Mouse (Mus musculus): Measurements from ENCODE around the gene Osbpl11. TPM values are rescaled to one million over a fixed set of nuclear protein-coding genes. Genes with fewer than 3 reads are reported as not detected.
"Not testable (repeated sequence)": the region's sequence is repeated elsewhere in the genome, so short reads cannot be mapped to it uniquely, and the experiment has no call there.

Osbpl11 gene
- 46.1 and 59.0 TPM in 2 replicates for total RNA-seq (2021)
- long read RNA-seq, experiment 1, full-length matches to known transcripts = 38 of 59 reads
- long read RNA-seq, experiment 1, partial matches to known transcripts = 8 of 59 reads
- long read RNA-seq, experiment 1, other reads (novel, unspliced or antisense) = 13 of 59 reads
- long read RNA-seq, experiment 2, full-length matches to known transcripts = 35 of 53 reads
- long read RNA-seq, experiment 2, partial matches to known transcripts = 10 of 53 reads
- long read RNA-seq, experiment 2, other reads (novel, unspliced or antisense) = 8 of 53 reads

DNA sequence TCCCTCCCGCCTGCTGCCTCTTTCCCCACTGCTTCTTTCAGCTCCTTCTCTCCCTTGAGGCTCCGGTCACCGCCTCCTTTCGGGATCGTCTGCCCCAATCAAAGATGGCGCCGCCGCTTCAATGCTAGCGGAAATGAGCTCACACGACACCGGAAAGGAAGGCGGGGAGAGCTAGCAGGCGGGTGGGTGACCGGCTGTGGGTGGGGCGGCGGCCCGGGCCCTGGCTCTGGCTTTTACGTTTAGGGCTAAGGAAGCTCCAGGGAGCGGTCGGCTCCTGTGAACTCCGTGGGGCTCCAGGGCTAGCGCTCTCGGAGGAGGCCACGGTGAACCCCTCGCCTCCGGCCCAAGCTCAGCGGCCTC is at the start of gene Osbpl11:
Gene Osbpl11 (plus strand): TSS at position 171 of the 360 bp plus-strand sequence.
- peak; percentile 98 for DNase-seq

GRCm38 (mm10) chr16:33135167-33135566 is 49.7 kb upstream of the Osbpl11 start:
- DNase-seq = no peak

DNA sequence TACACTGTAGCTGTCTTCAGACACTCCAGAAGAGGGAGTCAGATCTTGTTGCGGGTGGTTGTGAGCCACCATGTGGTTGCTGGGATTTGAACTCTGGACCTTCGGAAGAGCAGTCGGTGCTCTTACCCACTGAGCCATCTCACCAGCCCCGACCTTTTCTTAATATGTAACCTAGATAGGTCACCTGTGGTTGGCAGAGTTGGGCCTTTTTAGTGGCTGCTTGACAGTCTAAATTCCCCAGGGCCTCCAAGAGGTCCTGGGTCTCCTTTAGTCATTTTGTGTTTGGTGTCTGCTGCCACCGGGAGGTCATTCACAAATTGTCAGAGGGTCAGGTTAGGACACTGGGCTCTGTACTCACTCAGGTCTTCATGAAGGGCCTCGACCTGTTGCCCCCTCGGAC is 45.8 kb upstream of the Osbpl11 start:
- not testable (repeated sequence) for DNase-seq

GRCm38 (mm10) chr16:33141758-33142280 is 43.1 kb upstream of the Osbpl11 start:
- DNase-seq = no peak

DNA sequence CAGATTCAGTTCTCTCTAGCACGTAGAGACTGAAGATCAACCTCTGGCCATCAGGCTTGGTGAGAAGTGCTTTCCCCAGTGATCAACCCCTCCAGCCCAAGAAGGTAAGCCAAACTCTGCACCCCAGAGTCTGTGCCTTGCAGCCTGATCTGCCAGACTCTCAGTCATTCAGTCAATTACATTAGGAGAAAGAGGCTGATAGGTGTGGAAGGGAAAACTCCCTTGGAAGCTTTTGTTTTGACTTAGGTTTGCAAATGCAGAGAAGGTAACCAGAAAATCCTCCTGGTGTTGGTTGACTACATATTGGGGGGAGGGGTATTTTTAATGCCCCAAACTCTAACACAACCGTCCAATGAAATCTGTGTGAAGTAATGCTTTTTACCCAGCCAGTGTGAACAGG is 41.4 kb upstream of the Osbpl11 start:
- no peak for DNase-seq

GRCm38 (mm10) chr16:33146185-33146584 is 38.7 kb upstream of the Osbpl11 start:
- DNase-seq = no peak

GRCm38 (mm10) chr16:33148135-33148534 is 36.7 kb upstream of the Osbpl11 start:
- DNase-seq = no peak

GRCm38 (mm10) chr16:33150875-33151274 is 34.0 kb upstream of the Osbpl11 start:
- DNase-seq = not testable (repeated sequence)

DNA sequence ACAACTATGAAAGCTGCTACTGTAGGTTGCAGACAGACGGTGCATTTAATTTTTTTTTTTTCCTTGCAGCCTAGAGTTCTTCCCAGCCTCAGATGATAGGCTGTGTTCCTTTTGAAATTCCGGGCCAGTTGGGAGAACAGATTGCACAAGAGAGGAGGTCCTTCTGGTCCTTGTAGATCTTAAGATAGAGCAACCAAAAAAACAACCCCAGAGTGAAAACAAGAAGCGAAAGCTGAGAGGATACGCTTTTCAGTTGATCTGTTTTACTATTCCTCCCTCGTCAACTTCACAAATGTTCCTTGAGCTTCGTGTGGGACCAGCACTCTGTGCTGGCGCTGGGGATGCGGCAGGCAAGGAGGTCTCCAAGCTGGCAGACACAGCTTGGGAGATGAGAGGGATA is 33.3 kb upstream of the Osbpl11 start:
- no peak for DNase-seq

GRCm38 (mm10) chr16:33154992-33155391 is 29.9 kb upstream of the Osbpl11 start:
- DNase-seq = peak; percentile 46

GRCm38 (mm10) chr16:33158006-33158405 is 26.9 kb upstream of the Osbpl11 start:
- no peak for DNase-seq

- no peak for DNase-seq
Observed at GRCm38 (mm10) chr16:33158590-33159071, 26.2 kb upstream of the Osbpl11 start.

DNA sequence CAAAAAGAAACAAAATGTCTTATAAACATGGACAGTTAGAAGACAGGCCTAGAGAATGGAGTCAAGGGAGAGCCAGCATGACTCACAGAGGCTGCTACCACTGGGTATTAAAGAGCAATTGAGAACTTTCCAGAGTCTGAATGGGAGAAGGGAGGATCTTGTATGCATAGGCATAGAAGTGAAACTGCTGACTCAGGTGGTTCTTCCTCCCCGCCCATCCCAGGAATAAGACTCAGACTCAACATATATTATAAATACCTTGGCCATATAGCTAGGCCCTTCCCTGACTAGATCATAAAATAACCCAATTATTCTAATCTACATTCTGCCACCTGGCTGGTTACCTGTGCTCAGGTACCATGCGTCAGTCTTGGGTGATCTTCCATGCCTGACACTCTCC is 25.5 kb upstream of the Osbpl11 start:
- DNase-seq = no peak

DNA sequence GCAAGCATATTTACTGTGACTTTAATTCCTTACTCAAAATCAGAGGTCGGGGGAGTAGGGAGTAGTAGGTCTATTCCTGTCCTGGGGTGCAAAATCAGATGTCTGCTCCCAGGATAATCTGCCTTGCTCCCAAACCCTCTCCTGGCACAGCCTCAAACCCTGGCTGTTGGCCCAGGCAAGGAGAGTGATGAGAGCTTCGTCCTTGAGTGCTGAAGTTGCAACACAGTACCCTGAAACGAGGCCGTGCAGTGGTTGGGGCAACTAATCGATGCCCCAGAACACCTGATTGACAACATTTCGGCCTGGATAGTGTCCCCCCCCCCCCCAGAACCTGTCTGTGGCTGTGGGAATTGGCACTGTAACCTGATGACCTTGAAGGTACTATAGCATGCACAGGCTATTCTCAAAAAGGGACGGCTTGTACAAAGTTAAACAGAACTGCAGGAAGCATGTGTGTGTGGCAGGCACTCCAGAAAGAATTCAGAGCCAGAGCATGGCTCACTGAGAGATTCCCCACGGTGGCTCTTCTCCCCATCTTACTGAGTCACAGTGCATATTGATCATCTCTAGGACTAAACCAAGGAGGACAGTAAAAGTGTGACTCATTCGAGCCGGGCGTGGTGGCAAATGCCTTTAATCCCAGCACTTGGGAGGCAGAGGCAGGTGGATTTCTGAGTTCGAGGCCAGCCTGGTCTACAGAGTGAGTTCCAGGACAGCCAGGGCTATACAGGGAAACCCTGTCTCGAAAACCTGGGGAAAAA is 21.4 kb upstream of the Osbpl11 start:
- peak; percentile 90 for DNase-seq

DNA sequence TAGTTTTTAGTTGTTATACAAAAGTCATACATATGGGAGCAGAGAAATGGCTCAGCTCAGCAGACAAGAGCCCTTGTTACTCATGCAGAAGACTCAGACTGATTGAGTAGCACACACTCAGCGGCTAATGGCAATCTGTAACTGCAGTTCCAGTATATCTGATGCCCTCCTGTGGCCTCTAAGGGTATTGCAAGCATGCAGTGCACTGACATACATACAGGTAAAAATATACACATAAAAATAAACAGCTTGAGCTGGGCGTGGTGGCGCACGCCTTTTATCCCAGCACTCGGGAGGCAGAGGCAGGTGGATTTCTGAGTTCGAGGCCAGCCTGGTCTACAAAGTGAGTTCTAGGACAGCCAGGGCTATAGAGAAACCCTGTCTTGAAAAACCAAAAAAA is 18.6 kb upstream of the Osbpl11 start:
- DNase-seq = peak; percentile 66

GRCm38 (mm10) chr16:33167537-33167936 is 17.3 kb upstream of the Osbpl11 start:
- no peak for DNase-seq

DNA sequence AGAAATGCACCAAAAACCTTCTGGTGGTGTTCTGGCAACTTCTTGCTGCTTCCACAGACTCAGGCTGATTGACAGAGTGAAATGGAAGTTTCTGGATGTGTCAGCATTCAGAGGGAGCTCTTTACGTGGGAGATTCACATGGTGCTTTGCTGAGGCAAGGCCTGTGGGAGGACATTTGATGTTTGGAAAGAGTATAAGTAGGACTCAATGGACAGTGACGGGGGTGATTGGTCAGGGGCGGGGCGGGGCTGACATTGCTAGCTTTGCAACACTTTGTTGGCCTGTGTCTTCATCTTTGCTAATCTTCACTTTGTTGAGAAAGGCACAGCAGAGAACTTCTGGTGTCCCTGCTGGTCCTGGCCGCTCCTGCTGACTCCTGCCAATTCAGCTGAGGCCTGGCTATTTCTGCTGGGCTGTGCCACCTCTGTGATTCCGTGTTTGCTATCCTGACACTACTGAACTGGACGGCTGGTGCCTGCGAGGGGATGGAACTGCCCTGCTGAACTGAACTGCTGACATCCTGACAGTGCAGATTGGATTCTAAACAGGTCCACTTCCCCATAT is 15.3 kb upstream of the Osbpl11 start:
- peak; percentile 46 for DNase-seq

GRCm38 (mm10) chr16:33170716-33171587 is 13.9 kb upstream of the Osbpl11 start:
- no peak for DNase-seq

DNA sequence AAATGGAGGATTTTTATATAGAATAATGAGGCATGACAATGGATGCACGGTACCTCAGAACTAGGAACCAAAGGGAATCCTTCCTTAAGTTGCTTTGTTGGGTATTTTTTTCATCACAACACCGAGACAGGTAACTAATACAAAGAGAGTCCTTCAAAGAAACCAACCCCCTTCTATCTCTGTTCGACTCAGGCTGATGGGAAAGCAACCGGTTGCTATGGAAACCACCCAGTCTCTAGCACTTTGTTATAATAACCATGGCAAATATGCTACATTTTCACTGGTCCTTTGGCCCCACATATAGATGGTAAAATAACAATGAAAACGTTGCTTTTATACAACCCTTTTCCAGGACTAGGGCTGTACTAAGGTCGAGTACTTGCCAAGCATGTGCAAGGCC is 13.1 kb upstream of the Osbpl11 start:
- no peak for DNase-seq

- peak; percentile 59 for DNase-seq
Observed at GRCm38 (mm10) chr16:33173151-33173550, 11.7 kb upstream of the Osbpl11 start.

- DNase-seq = no peak
Observed at GRCm38 (mm10) chr16:33174695-33175094, 10.2 kb upstream of the Osbpl11 start.

DNA sequence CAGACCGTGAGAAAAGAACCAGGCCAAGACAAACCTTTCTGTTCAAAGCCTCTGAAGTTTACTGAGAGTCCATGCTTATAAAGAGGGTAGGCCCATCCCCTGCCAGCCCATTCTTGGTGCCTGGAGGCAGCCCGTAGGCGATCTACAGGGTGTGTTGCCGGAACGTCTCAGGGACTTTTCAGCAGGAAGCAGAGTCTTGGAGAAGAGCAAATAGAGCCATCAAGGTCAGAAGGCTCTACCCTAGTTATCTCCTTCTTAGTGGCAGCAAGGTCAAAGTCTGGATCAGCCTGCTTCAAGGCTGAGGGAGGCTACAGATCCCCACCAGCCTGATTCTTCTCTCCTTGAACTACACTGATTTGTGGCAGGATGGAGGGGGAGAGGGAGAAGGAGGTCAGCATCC is 8.0 kb upstream of the Osbpl11 start:
- DNase-seq = not testable (repeated sequence)
